9 mouse cellular contexts compared by ENCODE assay signal in the genomic region with DNA sequence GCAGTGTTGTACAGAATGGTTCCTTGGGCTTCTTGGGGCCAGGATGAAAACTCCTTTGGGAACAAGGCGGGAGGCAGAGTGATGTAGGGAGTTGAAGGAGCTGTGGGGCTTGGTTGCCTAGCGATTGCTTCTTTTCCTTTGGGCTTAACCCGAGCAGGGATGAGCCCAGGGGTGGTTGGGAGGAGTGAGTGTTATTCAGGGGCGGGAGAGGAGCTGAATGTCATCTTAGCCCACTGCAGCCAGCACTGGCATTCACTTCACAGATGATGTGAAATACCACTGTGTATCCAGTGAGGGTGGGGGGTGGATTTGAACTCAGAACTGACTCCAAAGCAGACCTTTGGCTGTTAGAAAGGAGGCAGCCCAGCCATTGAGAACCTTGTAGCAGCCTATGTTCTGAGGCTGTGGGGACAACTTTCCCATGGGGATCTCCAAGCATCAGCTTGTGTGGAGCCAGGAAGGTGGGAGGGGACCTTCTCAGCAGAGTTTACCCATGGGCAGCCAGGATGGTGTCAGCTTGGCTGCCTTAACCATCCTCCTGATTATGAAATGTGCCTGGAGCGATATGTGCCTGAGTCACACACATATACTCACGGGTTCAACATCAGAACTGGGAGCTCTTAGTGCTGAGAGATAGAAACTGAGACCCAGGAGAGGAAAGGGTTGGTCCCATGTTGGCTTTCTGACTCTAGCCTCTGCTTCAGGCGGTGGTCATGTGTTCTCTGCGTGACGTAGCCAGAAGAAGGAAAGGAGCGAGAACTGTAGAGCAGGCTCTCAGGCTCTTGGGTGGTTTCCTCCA. TPM values are rescaled to one million over a fixed set of nuclear protein-coding genes. Genes with fewer than 3 reads are reported as not detected.
A peak's percentile ranks its signal among the peaks of the same experiment; 100 is the strongest.
DNase-seq lines count a peak whose midpoint lies in the region; ATAC-seq and TF ChIP-seq lines count a peak whose summit lies in the region.
"Had no signal": no experiment of that assay in that cellular context is flagged by ENCODE, and none has a peak within 500 bp of the region (broad histone marks: within the 10 kb centered on the region; RNA-seq: fewer than 3 reads in every experiment).

No protein-coding gene starts in this region.

- H3K27ac ChIP-seq in left cerebral cortex, adult 2 months = peak overlapping the region; percentile 100
- H3K27ac ChIP-seq in hindbrain, embryonic 14.5 days = peak overlapping the region; percentile 49; the same call in 1 of the 2 replicates
- H3K27ac ChIP-seq in midbrain, postnatal 0 days (ENCODE audit: low read depth, low read length) = no peak overlapping the region
- H3K27ac ChIP-seq in heart, embryonic 11.5 days (ENCODE audit: low read depth, low read length) = no peak overlapping the region

- peak overlapping the region; percentile 87 for H3K4me3 ChIP-seq in left cerebral cortex, adult 2 months
- H3K4me3 ChIP-seq in hindbrain, embryonic 14.5 days (replicated peaks; ENCODE audit: low read length) = peak overlapping the region; percentile 51
- H3K4me3 ChIP-seq in midbrain, postnatal 0 days (ENCODE audit: low read depth, low read length) = peak overlapping the region; percentile 55; the same call in 1 of the 2 replicates
- no peak overlapping the region for H3K4me3 ChIP-seq in heart, embryonic 11.5 days (ENCODE audit: low read depth, low read length)

- DNase-seq in left cerebral cortex, adult 2 months (ENCODE audit: extremely low spot score in 1 of 2, low spot score in 2 of 2) = peak in 1 of 2 experiments; percentile 44
- DNase-seq in left cerebral cortex, adult 11 months (ENCODE audit: low spot score) = no peak
- DNase-seq in cerebellum, adult 8-10 months = peak; percentile 34
- DNase-seq in hindbrain, embryonic 14.5 days (ENCODE audit: low spot score) = no peak
- DNase-seq in midbrain, postnatal 0 days (ENCODE audit: low spot score) = no peak
- DNase-seq in thymus, postnatal 10 days (ENCODE audit: low spot score in 2 of 2) = no peak
- DNase-seq in heart, postnatal 14 days = no peak
- DNase-seq: lung, adult 18-20 months had no signal

- no peaks in the 10 kb centered on the region for H3K9me3 ChIP-seq in hindbrain, embryonic 14.5 days (ENCODE audit: control insufficient read depth, low read length)
- H3K9me3 ChIP-seq in midbrain, postnatal 0 days (ENCODE audit: low read length) = no peaks in the 10 kb centered on the region
- H3K9me3 ChIP-seq in heart, embryonic 11.5 days (replicated peaks; ENCODE audit: control insufficient read depth, low read length) = no peaks in the 10 kb centered on the region

- peak overlapping the region; percentile 89 for H3K4me2 ChIP-seq in hindbrain, embryonic 14.5 days (replicated peaks)
- peak overlapping the region; percentile 92 for H3K4me2 ChIP-seq in midbrain, postnatal 0 days (ENCODE audit: low read depth, low read length, poor library complexity, severe bottlenecking)
- no peak overlapping the region for H3K4me2 ChIP-seq in heart, embryonic 11.5 days

- intact Hi-C loops in left cerebral cortex, adult 2 months (cut with DNase I) = loop anchor here (2.0 to 5.0 kb wide), 2 partner anchors 15 to 267 kb away; a partner anchor contains a TSS
- intact Hi-C loops in heart, postnatal 14 days (cut with DNase I) = loop anchor here (5.0 to 10.0 kb wide), 2 partner anchors 267 to 499 kb away; no protein-coding TSS in a partner anchor

- H3K36me3 ChIP-seq in hindbrain, embryonic 14.5 days (replicated peaks; ENCODE audit: control insufficient read depth, insufficient read depth) = 0 out of 2 replicates have a peak, but pooled peaks cover 8% of the 10 kb centered on the region
- peaks cover 13% of the 10 kb centered on the region; the same call in 1 of the 2 replicates for H3K36me3 ChIP-seq in midbrain, postnatal 0 days (ENCODE audit: insufficient read depth, low read length)
- H3K36me3 ChIP-seq in heart, embryonic 11.5 days (ENCODE audit: control insufficient read depth, insufficient read depth, low read length) = no peaks in the 10 kb centered on the region

- no peak overlapping the region for H3K9ac ChIP-seq in hindbrain, embryonic 14.5 days
- no peak overlapping the region for H3K9ac ChIP-seq in midbrain, postnatal 0 days (replicated peaks; ENCODE audit: low read length, poor library complexity, severe bottlenecking)
- H3K9ac ChIP-seq in heart, embryonic 11.5 days (ENCODE audit: low read depth, low read length) = no peak overlapping the region

- no peak for TF ChIP-seq CTCF in left cerebral cortex, adult 2 months (IDR thresholded peaks at IDR 0.05)
- no peak for TF ChIP-seq CTCF in midbrain, postnatal 0 days (IDR thresholded peaks at IDR 0.05)

- no peak for ATAC-seq in hindbrain, embryonic 14.5 days (ENCODE audit: low FRiP score)
- no peak for ATAC-seq in midbrain, postnatal 0 days (ENCODE audit: low FRiP score)
- ATAC-seq in heart, embryonic 11.5 days (replicated peaks; ENCODE audit: insufficient number of reproducible peaks, low FRiP score, low TSS enrichment) = no peak

- WGBS in hindbrain, embryonic 14.5 days = 55% methylated on average over 10 of the region's 10 CpGs
- WGBS in midbrain, postnatal 0 days = 60% methylated on average over 10 of the region's 10 CpGs
- WGBS in heart, embryonic 11.5 days (ENCODE audit: insufficient replicate concordance) = 78% methylated on average over 10 of the region's 10 CpGs

- H3K4me1 ChIP-seq in hindbrain, embryonic 14.5 days (replicated peaks; ENCODE audit: control insufficient read depth, insufficient read depth, low read length) = peaks cover 52% of the 10 kb centered on the region; the same call in 1 of the 2 replicates
- peaks cover 4% of the 10 kb centered on the region; the same call in 1 of the 2 replicates for H3K4me1 ChIP-seq in midbrain, postnatal 0 days (ENCODE audit: insufficient read depth, low read length)
- H3K4me1 ChIP-seq in heart, embryonic 11.5 days (ENCODE audit: control insufficient read depth, insufficient read depth, low read length) = peaks cover 11% of the 10 kb centered on the region; the same call in 1 of the 2 replicates

- no peaks in the 10 kb centered on the region for H3K27me3 ChIP-seq in hindbrain, embryonic 14.5 days (ENCODE audit: control insufficient read depth, insufficient read depth, low read length)
- no peaks in the 10 kb centered on the region for H3K27me3 ChIP-seq in midbrain, postnatal 0 days (ENCODE audit: insufficient read depth, low read length)
- peaks cover 14% of the 10 kb centered on the region for H3K27me3 ChIP-seq in heart, embryonic 11.5 days (ENCODE audit: control insufficient read depth, insufficient read depth, low read length)

RNA-seq across cellular contexts. Expression of a gene that starts 15.3 kb away (rescaled TPM):
- 100 to 1,000 TPM; 137 to 138 TPM for total RNA-seq in left cerebral cortex, adult 2 months (2021)
- 1.7 and 2.1 TPM in 2 replicates for polyA plus RNA-seq in hindbrain, embryonic 14.5 days (2014; fragmentation: Nextera tagmentation; extraction: Ambion mirVana)
- 13.9 and 14.1 TPM in 2 replicates for total RNA-seq in midbrain, postnatal 0 days (2014; rRNA removed)
- polyA plus RNA-seq in midbrain, postnatal 0 days (2015; fragmentation: Nextera tagmentation; extraction: Ambion mirVana) = 5.8 and 6.7 TPM in 2 replicates
- not detected for total RNA-seq in heart, postnatal 14 days (2021)
- 0.59 and 0.77 TPM in 2 replicates for polyA plus RNA-seq in heart, embryonic 11.5 days (2014; fragmentation: Nextera tagmentation; extraction: Ambion mirVana)

RNA-seq across cellular contexts. Expression of a gene that starts 15.9 kb away (rescaled TPM):
- total RNA-seq in left cerebral cortex, adult 2 months (2021) = 100 to 1,000 TPM; 628 to 676 TPM
- 27.9 and 29.5 TPM in 2 replicates for polyA plus RNA-seq in hindbrain, embryonic 14.5 days (2014; fragmentation: Nextera tagmentation; extraction: Ambion mirVana)
- total RNA-seq in midbrain, postnatal 0 days (2014; rRNA removed) = 398 and 409 TPM in 2 replicates
- 94.4 and 100 TPM in 2 replicates for polyA plus RNA-seq in midbrain, postnatal 0 days (2015; fragmentation: Nextera tagmentation; extraction: Ambion mirVana)
- 100 to 1,000 TPM; 448 to 458 TPM for total RNA-seq in heart, postnatal 14 days (2021)
- polyA plus RNA-seq in heart, embryonic 11.5 days (2014; fragmentation: Nextera tagmentation; extraction: Ambion mirVana) = 4.7 and 7.0 TPM in 2 replicates

RNA-seq across cellular contexts. Expression of a gene that starts 27.2 kb away (rescaled TPM):
- total RNA-seq in left cerebral cortex, adult 2 months (2021) = 100 to 1,000 TPM in 1 of 2 experiments, 10 to 100 TPM in 1; 86.5 to 108 TPM
- 2.8 and 3.5 TPM in 2 replicates for polyA plus RNA-seq in hindbrain, embryonic 14.5 days (2014; fragmentation: Nextera tagmentation; extraction: Ambion mirVana)
- total RNA-seq in midbrain, postnatal 0 days (2014; rRNA removed) = 6.1 and 6.6 TPM in 2 replicates
- polyA plus RNA-seq in midbrain, postnatal 0 days (2015; fragmentation: Nextera tagmentation; extraction: Ambion mirVana) = 3.6 and 3.9 TPM in 2 replicates
- total RNA-seq in heart, postnatal 14 days (2021) = under 1 TPM; 0.10 to 0.22 TPM
- polyA plus RNA-seq in heart, embryonic 11.5 days (2014; fragmentation: Nextera tagmentation; extraction: Ambion mirVana) = 0.09 TPM in 1 of 2 replicates, not detected in the other

RNA-seq across cellular contexts. Expression of a gene that starts 52.4 kb away (rescaled TPM):
- total RNA-seq in left cerebral cortex, adult 2 months (2021) = 100 to 1,000 TPM; 257 to 260 TPM
- 64.7 and 69.0 TPM in 2 replicates for polyA plus RNA-seq in hindbrain, embryonic 14.5 days (2014; fragmentation: Nextera tagmentation; extraction: Ambion mirVana)
- 114 and 115 TPM in 2 replicates for total RNA-seq in midbrain, postnatal 0 days (2014; rRNA removed)
- 79.6 and 88.8 TPM in 2 replicates for polyA plus RNA-seq in midbrain, postnatal 0 days (2015; fragmentation: Nextera tagmentation; extraction: Ambion mirVana)
- 10 to 100 TPM; 13.8 to 16.3 TPM for total RNA-seq in heart, postnatal 14 days (2021)
- 22.8 and 24.0 TPM in 2 replicates for polyA plus RNA-seq in heart, embryonic 11.5 days (2014; fragmentation: Nextera tagmentation; extraction: Ambion mirVana)

RNA-seq across cellular contexts. Expression of a gene that starts 55.6 kb away (rescaled TPM):
- not detected for total RNA-seq in left cerebral cortex, adult 2 months (2021)
- polyA plus RNA-seq in hindbrain, embryonic 14.5 days (2014; fragmentation: Nextera tagmentation; extraction: Ambion mirVana) = 0.15 TPM in 1 of 2 replicates, not detected in the other
- 0.05 and 0.14 TPM in 2 replicates for total RNA-seq in midbrain, postnatal 0 days (2014; rRNA removed)
- polyA plus RNA-seq in midbrain, postnatal 0 days (2015; fragmentation: Nextera tagmentation; extraction: Ambion mirVana) = 0.05 TPM in 1 of 2 replicates, not detected in the other
- total RNA-seq in heart, postnatal 14 days (2021) = not detected
- polyA plus RNA-seq in heart, embryonic 11.5 days (2014; fragmentation: Nextera tagmentation; extraction: Ambion mirVana) = 0.31 and 0.35 TPM in 2 replicates

Comparison
In these comparisons a context has a peak if more than half of its experiments do, and no peak if none do; other contexts are left out.
1. H3K27ac ChIP-seq: peak in left cerebral cortex, adult 2 months (single experiment) and hindbrain, embryonic 14.5 days (single experiment); none in midbrain, postnatal 0 days (single experiment) and heart, embryonic 11.5 days (single experiment).
2. RNA of a gene that starts 15.3 kb away (total RNA-seq): 137 to 138 TPM in left cerebral cortex, adult 2 months and 13.9 to 14.1 TPM in midbrain, postnatal 0 days; not detected in heart, postnatal 14 days; every median in the first group is over 10 times any median in the second.
3. RNA of a gene that starts 27.2 kb away (total RNA-seq): 86.5 to 108 TPM in left cerebral cortex, adult 2 months; 6.1 to 6.6 TPM in midbrain, postnatal 0 days and 0.10 to 0.22 TPM in heart, postnatal 14 days; every median in the first group is over 10 times any median in the second.